In genomic region chr2:156453822-156454221, GRCm38 (mm10) we compare ENCODE assay signal across 11 mouse cellular contexts. TPM values are rescaled to one million over a fixed set of nuclear protein-coding genes. Genes with fewer than 3 reads are reported as not detected.
A peak's percentile ranks its signal among the peaks of the same experiment; 100 is the strongest.
DNase-seq lines count a peak whose midpoint lies in the region; ATAC-seq and TF ChIP-seq lines count a peak whose summit lies in the region.
"Had no signal": no experiment of that assay in that cellular context is flagged by ENCODE, and none has a peak within 500 bp of the region (broad histone marks: within the 10 kb centered on the region; RNA-seq: fewer than 3 reads in every experiment).

No protein-coding gene starts in this region.

- no peaks in the 10 kb centered on the region for H3K4me1 ChIP-seq in kidney, embryonic 16.5 days (ENCODE audit: insufficient read depth, low read length)
- no peaks in the 10 kb centered on the region for H3K4me1 ChIP-seq in testis, adult 2 months (ENCODE audit: control insufficient read depth, insufficient read depth, low read length)
- H3K4me1 ChIP-seq: megakaryocyte, embryonic 14.5 days had no signal

- WGBS in kidney, embryonic 16.5 days: 41% methylated on average over 7 of the region's 7 CpGs

- H3K27me3 ChIP-seq in kidney, embryonic 16.5 days (ENCODE audit: insufficient read depth, low read length): no peaks in the 10 kb centered on the region
- H3K27me3 ChIP-seq in testis, adult 2 months (ENCODE audit: control insufficient read depth, insufficient read depth, low read length): no peaks in the 10 kb centered on the region
- H3K27me3 ChIP-seq: neural tube, embryonic 15.5 days had no signal

- no peaks in the 10 kb centered on the region for H3K9me3 ChIP-seq in kidney, embryonic 16.5 days (ENCODE audit: low read length)
- H3K9me3 ChIP-seq: embryonic facial prominence, embryonic 10.5 days; megakaryocyte, embryonic 14.5 days; neural tube, embryonic 15.5 days had no signal

- no peaks in the 10 kb centered on the region for H3K36me3 ChIP-seq in kidney, embryonic 16.5 days (ENCODE audit: insufficient read depth, low read length)
- no peaks in the 10 kb centered on the region for H3K36me3 ChIP-seq in testis, adult 2 months (ENCODE audit: control insufficient read depth, insufficient read depth, low read length)
- H3K36me3 ChIP-seq: embryonic facial prominence, embryonic 10.5 days had no signal

- ATAC-seq in kidney, embryonic 16.5 days (ENCODE audit: low FRiP score, low TSS enrichment): no peak
- no peak for ATAC-seq in CD4-positive, CD25-positive, alpha-beta regulatory T cell, adult 4 months

- TF ChIP-seq CTCF in testis, adult 2 months (IDR thresholded peaks at IDR 0.05; ENCODE audit: control insufficient read depth, insufficient read depth, insufficient replicate concordance, low read depth, low read length): no peak

- no peak overlapping the region for H3K27ac ChIP-seq in kidney, embryonic 16.5 days (ENCODE audit: low read length)
- H3K27ac ChIP-seq in testis, adult 2 months (ENCODE audit: control insufficient read depth, insufficient read depth, low read depth, low read length): no peak overlapping the region
- H3K27ac ChIP-seq: embryonic facial prominence, embryonic 10.5 days; neural tube, embryonic 15.5 days had no signal

- TF ChIP-seq POLR2A in testis, adult 2 months (IDR thresholded peaks at IDR 0.05; ENCODE audit: control insufficient read depth, low read depth, low read length): peak; percentile 27; the same call in 1 of the 2 replicates

- H3K4me2 ChIP-seq in kidney, embryonic 16.5 days (replicated peaks; ENCODE audit: low read depth, low read length): no peak overlapping the region
- H3K4me2 ChIP-seq: neural tube, embryonic 15.5 days had no signal

- peak; percentile 81 for DNase-seq in kidney, adult 18-20 months
- peak; percentile 66 for DNase-seq in gastrocnemius, postnatal 10 days
- peak; percentile 88 for DNase-seq in kidney, postnatal 10 days
- no peak for DNase-seq in lung, postnatal 36 days
- no peak for DNase-seq in left cerebral cortex, adult 11 months (ENCODE audit: low spot score)

- H3K9ac ChIP-seq in kidney, embryonic 16.5 days (replicated peaks; ENCODE audit: low read length): no peak overlapping the region
- H3K9ac ChIP-seq: neural tube, embryonic 15.5 days had no signal

- H3K4me3 ChIP-seq in kidney, embryonic 16.5 days (ENCODE audit: low read length): no peak overlapping the region
- no peak overlapping the region for H3K4me3 ChIP-seq in testis, adult 2 months (ENCODE audit: control insufficient read depth, low read depth, low read length)
- H3K4me3 ChIP-seq: embryonic facial prominence, embryonic 10.5 days; megakaryocyte, embryonic 14.5 days; neural tube, embryonic 15.5 days had no signal

RNA-seq across cellular contexts. Expression of gene Epb41l1, which starts 33.1 kb away (rescaled TPM):
- 2.1 and 2.5 TPM in 2 replicates for polyA plus RNA-seq in kidney, embryonic 16.5 days (2015; fragmentation: Nextera tagmentation; extraction: Ambion mirVana)
- total RNA-seq in gastrocnemius, postnatal 10 days (2021): 10 to 100 TPM; 16.1 to 18.9 TPM
- polyA plus RNA-seq in testis, adult 2 months (2012; rRNA removed): 4.0 and 6.1 TPM in 2 replicates
- under 1 TPM in 1 of 2 experiments, not detected in 1; 0.24 TPM for polyA plus RNA-seq in CD4-positive, CD25-positive, alpha-beta regulatory T cell, adult 4 months (2017; shearing (Covaris generic))

Comparison
In these comparisons a context has a peak if more than half of its experiments do, and no peak if none do; other contexts are left out.
1. DNase-seq: peak in kidney, adult 18-20 months (single experiment), gastrocnemius, postnatal 10 days (single experiment) and kidney, postnatal 10 days (single experiment); none in lung, postnatal 36 days (single experiment) and left cerebral cortex, adult 11 months (single experiment).